Mouse (Mus musculus): ENCODE measurements around the gene Trpm1. TPM values are rescaled to one million over a fixed set of nuclear protein-coding genes. Genes with fewer than 3 reads are reported as not detected.
"Not testable (repeated sequence)": the region's sequence is repeated elsewhere in the genome, so short reads cannot be mapped to it uniquely, and the experiment has no call there.

Trpm1 gene
- under 1 TPM in 4 of 26 experiments, not detected in 22; 0.23 to 0.75 (median 0.29) TPM for total RNA-seq (2018; cell fraction: chromatin; rRNA removed)
- under 1 TPM in 7 of 26 experiments, not detected in 19; 0.03 to 0.15 (median 0.06) TPM for total RNA-seq (2018; cell fraction: cytosol; rRNA removed)
- total RNA-seq (2018; cell fraction: nucleus; rRNA removed) = under 1 TPM in 3 of 26 experiments, not detected in 23; 0.06 to 0.76 (median 0.24) TPM
- polyA plus RNA-seq (2018) = not detected in 3 replicates

- Histone ChIP-seq H3K27ac (no peak within 1 kb of the TSS), H3K36me3 (ENCODE audit: inconsistent target) (no peaks in the 10 kb centered on the region), H3K4me3 (ENCODE audit: inconsistent target) (no peak within 1 kb of the TSS), H3K79me2 (ENCODE audit: inconsistent target) (no peaks in the 10 kb centered on the region)
- WGBS (ENCODE audit: missing documents) = 100% methylated on average over 2 of the region's 2 CpGs
Observed at GRCm38 (mm10) chr7:64153535-64153934, at the start of gene Trpm1. Gene Trpm1 (plus strand): TSS chr7:64153835.

- Histone ChIP-seq H3K79me2 (ENCODE audit: inconsistent target) (no peaks in the 10 kb centered on the region), H3K4me3 (ENCODE audit: inconsistent target) (no peak overlapping the region), H3K36me3 (ENCODE audit: inconsistent target) (no peaks in the 10 kb centered on the region), H3K27ac (no peak overlapping the region)
- WGBS (ENCODE audit: missing documents) = 83% methylated on average over 8 of the region's 9 CpGs
Observed at GRCm38 (mm10) chr7:64122131-64122715, 31.4 kb upstream of the Trpm1 start.

GRCm38 (mm10) chr7:64123721-64124120, 29.9 kb upstream of the Trpm1 start:
- H3K79me2 ChIP-seq (ENCODE audit: inconsistent target) = no peaks in the 10 kb centered on the region
- H3K36me3 ChIP-seq (ENCODE audit: inconsistent target) = no peaks in the 10 kb centered on the region
- WGBS (ENCODE audit: missing documents) = 94% methylated on average over 4 of the region's 4 CpGs
- no peak overlapping the region for H3K27ac ChIP-seq
- H3K4me3 ChIP-seq (ENCODE audit: inconsistent target) = no peak overlapping the region

GRCm38 (mm10) chr7:64125994-64126393, 27.6 kb upstream of the Trpm1 start:
- WGBS (ENCODE audit: missing documents) = 85% methylated on average over 5 of the region's 9 CpGs
- not testable (repeated sequence) for H3K4me3 ChIP-seq (ENCODE audit: inconsistent target); H3K27ac ChIP-seq; H3K79me2 ChIP-seq (ENCODE audit: inconsistent target); H3K36me3 ChIP-seq (ENCODE audit: inconsistent target)

- H3K27ac ChIP-seq = no peak overlapping the region
- 95% methylated on average over 2 of the region's 2 CpGs for WGBS (ENCODE audit: missing documents)
Observed at GRCm38 (mm10) chr7:64139866-64140265, 13.8 kb upstream of the Trpm1 start.

GRCm38 (mm10) chr7:64141301-64142032, 12.2 kb upstream of the Trpm1 start:
- 1% methylated on average over 19 of the region's 19 CpGs for WGBS (ENCODE audit: missing documents)
- Histone ChIP-seq H3K4me3 (ENCODE audit: inconsistent target) (peak overlapping the region; percentile 34), H3K36me3 (ENCODE audit: inconsistent target) (no peaks in the 10 kb centered on the region), H3K27ac (peak overlapping the region; percentile 92), H3K79me2 (ENCODE audit: inconsistent target) (no peaks in the 10 kb centered on the region)

More at GRCm38 (mm10) chr7:64139866-64140265, 13.8 kb upstream of the Trpm1 start:
- Histone ChIP-seq H3K4me3 (ENCODE audit: inconsistent target) (no peak overlapping the region), H3K79me2 (ENCODE audit: inconsistent target) (no peaks in the 10 kb centered on the region), H3K36me3 (ENCODE audit: inconsistent target) (no peaks in the 10 kb centered on the region)

- no peak overlapping the region for H3K4me3 ChIP-seq (ENCODE audit: inconsistent target)
- WGBS (ENCODE audit: missing documents) = 84% methylated on average over 2 of the region's 2 CpGs
- no peaks in the 10 kb centered on the region for H3K79me2 ChIP-seq (ENCODE audit: inconsistent target)
- no peaks in the 10 kb centered on the region for H3K36me3 ChIP-seq (ENCODE audit: inconsistent target)
- no peak overlapping the region for H3K27ac ChIP-seq
Observed at GRCm38 (mm10) chr7:64149337-64149736, 4.3 kb upstream of the Trpm1 start.

- Histone ChIP-seq H3K4me3 (ENCODE audit: inconsistent target) (no peak overlapping the region), H3K36me3 (ENCODE audit: inconsistent target) (no peaks in the 10 kb centered on the region), H3K79me2 (ENCODE audit: inconsistent target) (no peaks in the 10 kb centered on the region), H3K27ac (no peak overlapping the region)
- WGBS (ENCODE audit: missing documents) = 0% methylated on average over 1 of the region's 2 CpGs
Observed at GRCm38 (mm10) chr7:64149747-64150146, 3.9 kb upstream of the Trpm1 start.

GRCm38 (mm10) chr7:64150436-64151080, 3.1 kb upstream of the Trpm1 start:
- Histone ChIP-seq H3K36me3 (ENCODE audit: inconsistent target) (no peaks in the 10 kb centered on the region), H3K79me2 (ENCODE audit: inconsistent target) (no peaks in the 10 kb centered on the region), H3K27ac (no peak overlapping the region), H3K4me3 (ENCODE audit: inconsistent target) (no peak overlapping the region)
- WGBS (ENCODE audit: missing documents) = 94% methylated on average over 6 of the region's 6 CpGs

- Histone ChIP-seq H3K36me3 (ENCODE audit: inconsistent target) (no peaks in the 10 kb centered on the region), H3K4me3 (ENCODE audit: inconsistent target) (no peak overlapping the region), H3K27ac (no peak overlapping the region), H3K79me2 (ENCODE audit: inconsistent target) (no peaks in the 10 kb centered on the region)
- 92% methylated on average over 4 of the region's 4 CpGs for WGBS (ENCODE audit: missing documents)
Observed at GRCm38 (mm10) chr7:64155226-64155625, 1.6 kb downstream of the Trpm1 start.

GRCm38 (mm10) chr7:64155687-64156086, 2.1 kb downstream of the Trpm1 start:
- Histone ChIP-seq H3K4me3 (ENCODE audit: inconsistent target) (no peak overlapping the region), H3K79me2 (ENCODE audit: inconsistent target) (no peaks in the 10 kb centered on the region), H3K27ac (no peak overlapping the region), H3K36me3 (ENCODE audit: inconsistent target) (no peaks in the 10 kb centered on the region)
- 10% methylated on average over 9 of the region's 10 CpGs for WGBS (ENCODE audit: missing documents)

GRCm38 (mm10) chr7:64156271-64156911, 2.8 kb downstream of the Trpm1 start:
- Histone ChIP-seq H3K4me3 (ENCODE audit: inconsistent target) (no peak overlapping the region), H3K79me2 (ENCODE audit: inconsistent target) (no peaks in the 10 kb centered on the region), H3K27ac (no peak overlapping the region), H3K36me3 (ENCODE audit: inconsistent target) (no peaks in the 10 kb centered on the region)
- 90% methylated on average over 5 of the region's 5 CpGs for WGBS (ENCODE audit: missing documents)

GRCm38 (mm10) chr7:64156918-64157690, 3.5 kb downstream of the Trpm1 start:
- Histone ChIP-seq H3K36me3 (ENCODE audit: inconsistent target) (no peaks in the 10 kb centered on the region), H3K4me3 (ENCODE audit: inconsistent target) (no peak overlapping the region), H3K27ac (no peak overlapping the region), H3K79me2 (ENCODE audit: inconsistent target) (no peaks in the 10 kb centered on the region)
- 91% methylated on average over 7 of the region's 7 CpGs for whole genome bisulfite sequencing (ENCODE audit: missing documents)

Data from macrophage (primary cell).